Mouse (Mus musculus) stomach, postnatal 0 days (tissue): ENCODE measurements around the gene Chd1. TPM values are rescaled to one million over a fixed set of nuclear protein-coding genes. Genes with fewer than 3 reads are reported as not detected.
A peak's percentile ranks its signal among the peaks of the same experiment; 100 is the strongest.

ENCODE experiments used
- ATAC-seq: fragments of 200-750 bp; cut with Nextera tagmentation; 2 replicates; pipeline ENCODE4 v1.8.0; 2017; ENCODE audit not compliant: low FRiP score, low TSS enrichment
- DNase-seq: peaks from one replicate; pipeline ENCODE4 v3.0.0-alpha.2; 2016; ENCODE audit warnings: low spot score
- H3K27ac ChIP-seq: fragments of 300-500 bp; sonication (generic); replicated peaks from 2 replicates; pipeline ENCODE4 v1.5.1; 2014; ENCODE audit warnings: mild to moderate bottlenecking, control low read depth
- H3K27me3 ChIP-seq: fragments of 300-500 bp; sonication (generic); 2 replicates; pipeline ENCODE4 v1.6.1; 2014; ENCODE audit warnings: low read length; ENCODE audit not compliant: control insufficient read depth, insufficient read depth
- H3K36me3 ChIP-seq: fragments of 300-500 bp; sonication (generic); 2 replicates; pipeline ENCODE4 v1.6.1; 2014; ENCODE audit warnings: low read length, mixed read lengths; ENCODE audit not compliant: control insufficient read depth, insufficient read depth
- H3K4me1 ChIP-seq: fragments of 300-500 bp; sonication (generic); replicated peaks from 2 replicates; pipeline ENCODE4 v1.6.1; 2014; ENCODE audit warnings: antibody characterized with exemption; ENCODE audit not compliant: control insufficient read depth, insufficient read depth
- H3K4me2 ChIP-seq: fragments of 300-500 bp; sonication (generic); replicated peaks from 2 replicates; pipeline ENCODE4 v1.6.1; 2014; ENCODE audit warnings: low read depth, mild to moderate bottlenecking, control low read depth, moderate library complexity
- H3K4me3 ChIP-seq: fragments of 300-500 bp; sonication (generic); 2 replicates; pipeline ENCODE4 v1.5.1; 2014; ENCODE audit warnings: low read depth, low read length, control low read depth
- H3K9ac ChIP-seq: fragments of 300-500 bp; sonication (generic); 2 replicates; pipeline ENCODE4 v1.6.1; 2014; ENCODE audit warnings: mild to moderate bottlenecking, low read length, control low read depth, mixed read lengths
- H3K9me3 ChIP-seq: fragments of 300-500 bp; sonication (generic); 2 replicates; pipeline ENCODE4 v1.6.1; 2016; ENCODE audit warnings: low read length; ENCODE audit not compliant: control insufficient read depth
- CTCF ChIP-seq: IDR thresholded peaks from 2 replicates; pipeline ENCODE4 v1.5.1; 2016; ENCODE audit warnings: antibody characterized with exemption, low read depth, mild to moderate bottlenecking, moderate library complexity
- EP300 ChIP-seq: optimal IDR thresholded peaks from 2 replicates; pipeline ENCODE3; 2016; ENCODE audit warnings: antibody characterized with exemption
- WGBS: fragments of 180-500 bp; shearing (Covaris S2); extraction: QIAGEN DNeasy Blood & Tissue Kit; methylation state at CpG from one replicate; pipeline ENCODE4 v1.1.7; 2014; 5-methylcytosine and 5-hydroxymethylcytosine counted together
- polyA plus RNA-seq: library from polyadenylated mRNA; unstranded; fragments of >200 nt; fragmentation: Nextera tagmentation; extraction: Ambion mirVana; gene quantifications from 2 replicates; pipeline ENCODE4 v1.2.1, GENCODE M21; 2015

Gene Chd1
- polyA plus RNA-seq, 1 experiment from 2014 or later, result 13.4 TPM

GRCm38 (mm10) chr17:15790716-15791115 lies 85.9 kb downstream of the Chd1 start:
- Histone ChIP-seq H3K36me3 (no peaks in the 10 kb centered on the region), H3K4me2 (no peak overlapping the region), H3K4me1 (no peaks in the 10 kb centered on the region), H3K27ac (no peak overlapping the region), H3K27me3 (no peaks in the 10 kb centered on the region), H3K9ac (no peak overlapping the region), H3K9me3 (no peaks in the 10 kb centered on the region), H3K4me3 (no peak overlapping the region)
- whole genome bisulfite sequencing, result 87% methylated on average over 8 of the region's 8 CpGs
- DNase-seq (no peak), ATAC-seq (no peak)
- TF ChIP-seq CTCF, result no peak

GRCm38 (mm10) chr17:15799195-15799793 lies 94.5 kb downstream of the Chd1 start:
- Histone ChIP-seq H3K9ac (no peak overlapping the region), H3K4me1 (no peaks in the 10 kb centered on the region), H3K9me3 (no peaks in the 10 kb centered on the region), H3K4me2 (no peak overlapping the region), H3K27ac (no peak overlapping the region), H3K36me3 (no peaks in the 10 kb centered on the region), H3K27me3 (no peaks in the 10 kb centered on the region), H3K4me3 (no peak overlapping the region)
- WGBS, result 79% methylated on average over 3 of the region's 3 CpGs
- DNase-seq (no peak), ATAC-seq (no peak)
- TF ChIP-seq EP300, result no peak

GRCm38 (mm10) chr17:15804008-15804812 lies 99.4 kb downstream of the Chd1 start:
- H3K4me1 ChIP-seq, result peaks cover 7% of the 10 kb centered on the region
- H3K4me3 ChIP-seq, result no peak overlapping the region
- H3K4me2 ChIP-seq, result no peak overlapping the region
- TF ChIP-seq CTCF (peak; percentile 81), EP300 (no peak)
- H3K36me3 ChIP-seq, result peaks cover 7% of the 10 kb centered on the region; the same call in 1 of the 2 replicates
- DNase-seq (no peak), ATAC-seq (peak; percentile 40; the same call in 1 of the 2 replicates)
- whole genome bisulfite sequencing, result 47% methylated on average over 15 of the region's 15 CpGs
- no peak overlapping the region for H3K27ac ChIP-seq
- H3K27me3 ChIP-seq, result no peaks in the 10 kb centered on the region
- no peaks in the 10 kb centered on the region for H3K9me3 ChIP-seq
- no peak overlapping the region for H3K9ac ChIP-seq

- H3K36me3 ChIP-seq, result peaks cover 7% of the 10 kb centered on the region; the same call in 1 of the 2 replicates
- no peaks in the 10 kb centered on the region for H3K27me3 ChIP-seq
- TF ChIP-seq EP300, result no peak
- no peak for TF ChIP-seq CTCF
- H3K4me3 ChIP-seq, result no peak overlapping the region
- peaks cover 10% of the 10 kb centered on the region for H3K4me1 ChIP-seq
- no peak overlapping the region for H3K27ac ChIP-seq
- H3K4me2 ChIP-seq, result 0 out of 2 replicates have a peak overlapping the region, but pooled peaks have one; percentile 20
- no peak overlapping the region for H3K9ac ChIP-seq
- no peaks in the 10 kb centered on the region for H3K9me3 ChIP-seq
- ATAC-seq (no peak), DNase-seq (no peak)
- 76% methylated on average over 23 of the region's 23 CpGs for WGBS
Observed at GRCm38 (mm10) chr17:15807295-15807984, 102.7 kb downstream of the Chd1 start.

GRCm38 (mm10) chr17:15808015-15808414 lies 103.2 kb downstream of the Chd1 start:
- TF ChIP-seq CTCF (0 out of 2 replicates have a peak, but pooled peaks have one; percentile 3), EP300 (no peak)
- Histone ChIP-seq H3K36me3 (peaks cover 10% of the 10 kb centered on the region; the same call in 1 of the 2 replicates), H3K4me3 (no peak overlapping the region), H3K4me1 (peaks cover 10% of the 10 kb centered on the region), H3K4me2 (peak overlapping the region; percentile 20; the same call in 1 of the 2 replicates), H3K9me3 (no peaks in the 10 kb centered on the region), H3K27me3 (no peaks in the 10 kb centered on the region), H3K27ac (no peak overlapping the region), H3K9ac (no peak overlapping the region)
- DNase-seq (no peak), ATAC-seq (no peak)
- 33% methylated on average over 4 of the region's 4 CpGs for WGBS
